Mouse (Mus musculus) bone marrow, adult 2 months (tissue): ENCODE data around the gene Gm10447. TPM values are rescaled to one million over a fixed set of nuclear protein-coding genes. Genes with fewer than 3 reads are reported as not detected.

Experiments
- H3K27ac ChIP-seq: fragments of 200-500 bp; 2 replicates; pipeline ENCODE4 v1.5.1; 2012; ENCODE audit warnings: low read depth, mild to moderate bottlenecking, control low read depth, inconsistent platforms, low read length; ENCODE audit not compliant: control insufficient read depth, poor library complexity, insufficient read depth
- H3K4me1 ChIP-seq: fragments of 200-500 bp; 2 replicates; pipeline ENCODE4 v1.6.1; 2011; ENCODE audit warnings: low read length; ENCODE audit not compliant: control insufficient read depth, insufficient read depth
- H3K4me3 ChIP-seq: fragments of 200-500 bp; replicated peaks from 2 replicates; pipeline ENCODE3; 2011; ENCODE audit warnings: mild to moderate bottlenecking, low read depth, low read length, control low read depth; ENCODE audit not compliant: control insufficient read depth
- CTCF ChIP-seq: fragments of 200-500 bp; IDR thresholded peaks from 2 replicates; pipeline ENCODE4 v1.5.1; 2011; ENCODE audit warnings: low read length, control low read depth; ENCODE audit not compliant: control insufficient read depth, insufficient read depth
- POLR2A ChIP-seq: fragments of 200-500 bp; IDR thresholded peaks from 2 replicates; pipeline ENCODE4 v1.6.1; 2011; ENCODE audit warnings: low read depth, mild to moderate bottlenecking, control low read depth, low read length, borderline replicate concordance; ENCODE audit not compliant: control insufficient read depth
- WGBS: fragments of 180-500 bp; shearing (Covaris S2); methylation state at CpG from one replicate; pipeline ENCODE4 v1.1.7; 2018; 5-methylcytosine and 5-hydroxymethylcytosine counted together
- polyA plus RNA-seq: library from polyadenylated mRNA; stranded (reverse); fragments of >200 nt; gene quantifications from 2 replicates; pipeline ENCODE4 v1.2.4, GENCODE M21; 2011; ENCODE audit warnings: low replicate concordance; ENCODE audit not compliant: missing spikeins, insufficient read depth, insufficient read length

Gm10447 gene
- polyA plus RNA-seq, 1 experiment, result not detected

GRCm38 (mm10) chr11:53469968-53470695 is 13.2 kb upstream of the Gm10447 start, which contains the start of gene Gm9837:
TSS of gene Gm9837 (minus strand) at chr11:53470479.
- no peak for TF ChIP-seq POLR2A
- TF ChIP-seq CTCF, result peak; percentile 98
- Histone ChIP-seq H3K4me1 (no peaks in the 10 kb centered on the region), H3K27ac (no peak within 1 kb of the TSS), H3K4me3 (no peak within 1 kb of the TSS)
- WGBS, result 7% methylated on average over 29 of the region's 29 CpGs

GRCm38 (mm10) chr11:53469294-53469967 is 12.5 kb upstream of the Gm10447 start:
- WGBS, result 41% methylated on average over 16 of the region's 16 CpGs
- TF ChIP-seq CTCF (no peak), POLR2A (no peak)
- no peak overlapping the region for H3K27ac ChIP-seq

GRCm38 (mm10) chr11:53466231-53466971 is 9.5 kb upstream of the Gm10447 start:
- Histone ChIP-seq H3K27ac (no peak overlapping the region), H3K4me3 (no peak overlapping the region), H3K4me1 (no peaks in the 10 kb centered on the region)
- 26% methylated on average over 40 of the region's 40 CpGs for WGBS
- TF ChIP-seq CTCF (peak; percentile 74), POLR2A (no peak; the same call in 1 of the 2 replicates)

More at GRCm38 (mm10) chr11:53469294-53469967, 12.5 kb upstream of the Gm10447 start:
- Histone ChIP-seq H3K4me1 (no peaks in the 10 kb centered on the region), H3K4me3 (no peak overlapping the region)

- TF ChIP-seq POLR2A (no peak), CTCF (no peak)
- Histone ChIP-seq H3K27ac (no peak overlapping the region), H3K4me1 (no peaks in the 10 kb centered on the region), H3K4me3 (no peak overlapping the region)
- 14% methylated on average over 55 of the region's 55 CpGs for WGBS
Observed at GRCm38 (mm10) chr11:53463551-53464424, 6.9 kb upstream of the Gm10447 start.

GRCm38 (mm10) chr11:53461727-53462126 is 4.8 kb upstream of the Gm10447 start:
- 50% methylated on average over 5 of the region's 5 CpGs for WGBS
- Histone ChIP-seq H3K4me1 (no peaks in the 10 kb centered on the region), H3K4me3 (no peak overlapping the region), H3K27ac (no peak overlapping the region)
- TF ChIP-seq POLR2A, result no peak
- no peak for TF ChIP-seq CTCF

- no peak overlapping the region for H3K4me3 ChIP-seq
- no peaks in the 10 kb centered on the region for H3K4me1 ChIP-seq
- H3K27ac ChIP-seq, result no peak overlapping the region
- TF ChIP-seq CTCF (no peak), POLR2A (no peak)
- 51% methylated on average over 3 of the region's 3 CpGs for WGBS
Observed at GRCm38 (mm10) chr11:53460192-53460591, 3.3 kb upstream of the Gm10447 start.

GRCm38 (mm10) chr11:53458996-53459395 is 2.1 kb upstream of the Gm10447 start:
- H3K27ac ChIP-seq, result no peak overlapping the region
- TF ChIP-seq CTCF, result no peak
- no peak for TF ChIP-seq POLR2A
- 76% methylated on average over 3 of the region's 3 CpGs for WGBS
- H3K4me3 ChIP-seq, result no peak overlapping the region
- H3K4me1 ChIP-seq, result no peaks in the 10 kb centered on the region
